Mouse (Mus musculus) 3134 (cell line): ENCODE measurements at regions not wholly inside any gene's neighbourhood (a gene's known extent, or its start where the extent isn't known, plus 50 kb on each side); places are given as distances from the start of the nearest gene placed in this dataset.
A peak's percentile ranks its signal among the peaks of the same experiment; 100 is the strongest.
"Not testable (repeated sequence)": the region's sequence is repeated elsewhere in the genome, so short reads cannot be mapped to it uniquely, and the experiment has no call there.

Experiments
- DNase-seq: peaks from one replicate; pipeline ENCODE4 v3.0.0-alpha.2; 2011; ENCODE audit warnings: low spot score; ENCODE audit not compliant: insufficient read length; ENCODE audit errors: extremely low read depth

GRCm38 (mm10) chrX:94785983-94786382 is 61.6 kb downstream of the Zxdb start:
- DNase-seq = no peak

DNA sequence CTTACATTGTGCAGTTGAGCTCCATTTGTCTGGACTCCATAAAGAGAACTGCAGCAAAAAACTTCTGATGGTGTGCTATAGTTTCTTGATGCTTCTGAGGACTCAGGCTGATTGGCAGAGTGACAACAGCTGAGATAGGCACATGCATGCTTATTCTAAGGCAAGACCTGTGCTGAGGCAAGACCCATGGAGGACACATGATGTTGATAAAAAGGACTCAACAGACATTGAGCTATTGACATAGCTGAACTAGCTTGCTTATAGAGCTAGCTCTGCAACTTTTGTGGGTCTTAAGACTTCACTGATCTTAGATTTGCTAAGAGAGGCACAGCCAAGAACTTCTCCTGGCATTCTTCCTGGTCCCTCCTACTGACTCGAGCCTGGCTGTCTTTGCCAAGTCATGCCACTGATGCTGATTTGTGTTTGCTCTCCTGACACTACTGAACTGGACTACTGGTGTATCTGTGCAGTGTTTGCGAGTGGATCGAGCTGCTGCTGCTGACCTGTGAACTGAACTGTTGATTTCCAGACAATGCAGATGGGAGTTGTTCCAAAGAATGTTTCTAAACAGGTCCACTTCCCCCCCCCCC is 64.1 kb downstream of the Zxdb start:
- no peak for DNase-seq

- DNase-seq = not testable (repeated sequence)
These were observed 72.5 kb downstream of the Zxdb start for GRCm38 (mm10) chrX:94796845-94797244.

- not testable (repeated sequence) for DNase-seq
These were observed 73.2 kb downstream of the Zxdb start for GRCm38 (mm10) chrX:94797348-94798182.

DNA sequence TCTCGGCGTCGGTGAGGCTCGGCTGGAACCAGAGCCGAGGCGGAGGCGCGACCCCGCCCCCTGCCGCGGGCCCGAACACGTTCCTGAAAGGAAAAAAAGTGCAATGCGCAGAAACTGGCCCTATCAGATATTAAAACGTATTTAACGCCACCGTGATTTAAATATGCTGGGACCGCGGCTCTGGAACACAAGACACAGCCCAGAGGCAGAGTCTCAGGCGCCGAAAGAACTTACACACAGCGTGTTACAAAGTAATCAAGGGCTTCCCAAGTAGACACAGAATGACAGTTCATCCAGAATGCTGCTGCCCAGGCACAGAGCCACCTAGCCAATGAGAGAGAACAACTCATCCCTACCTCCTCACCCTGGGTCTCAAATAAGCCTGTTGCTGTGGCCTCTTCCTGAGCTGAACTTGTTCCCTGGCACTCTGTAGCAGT is 73.8 kb downstream of the Zxdb start:
- DNase-seq = not testable (repeated sequence)

DNA sequence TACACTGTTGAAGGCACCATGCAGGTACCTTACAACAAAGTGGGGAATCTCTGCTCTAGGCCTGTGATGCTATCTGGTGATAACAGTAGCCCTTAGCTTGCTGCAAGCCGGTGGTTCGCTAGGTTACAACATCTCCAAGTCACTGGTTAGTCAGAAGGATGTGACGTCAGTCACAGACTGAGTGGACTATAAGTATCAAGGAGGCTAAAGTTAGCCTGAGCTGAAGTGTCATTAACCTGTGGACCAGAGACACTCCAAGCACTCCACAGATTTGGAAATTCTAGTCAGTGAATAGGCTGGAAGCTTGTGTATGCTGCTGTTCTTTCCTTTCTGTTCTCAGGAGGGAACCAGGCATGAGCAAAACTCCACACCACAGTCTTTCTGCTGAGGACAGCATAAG is 88.4 kb downstream of the Zxdb start:
- DNase-seq = not testable (repeated sequence)

DNA sequence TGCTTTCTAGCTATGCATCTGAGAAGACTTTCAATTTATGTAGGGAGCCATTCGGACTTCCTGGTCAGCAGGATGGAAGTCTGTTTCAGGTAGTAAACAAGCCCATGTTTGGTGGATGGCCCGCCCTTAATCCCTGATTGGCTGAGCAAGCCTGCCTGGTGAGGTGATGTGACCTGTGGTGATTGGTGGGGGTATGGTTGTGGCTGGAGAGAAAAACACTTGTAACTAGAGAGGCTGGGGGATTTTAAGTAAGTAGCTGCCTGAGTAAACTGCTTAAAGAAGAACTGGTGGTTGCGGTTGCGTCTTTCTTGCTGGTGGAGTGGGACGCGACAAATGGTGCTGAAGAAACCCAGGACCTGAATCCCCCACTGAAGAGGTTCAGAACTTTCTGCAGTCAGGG is 103.2 kb downstream of the Zxdb start:
- DNase-seq = not testable (repeated sequence)

GRCm38 (mm10) chrX:94844110-94844779 is 119.9 kb downstream of the Zxdb start:
- not testable (repeated sequence) for DNase-seq

GRCm38 (mm10) chrX:94849549-94849948 is 125.2 kb downstream of the Zxdb start:
- DNase-seq = not testable (repeated sequence)

GRCm38 (mm10) chrX:94857501-94857900 is 133.1 kb downstream of the Zxdb start:
- DNase-seq = no peak

DNA sequence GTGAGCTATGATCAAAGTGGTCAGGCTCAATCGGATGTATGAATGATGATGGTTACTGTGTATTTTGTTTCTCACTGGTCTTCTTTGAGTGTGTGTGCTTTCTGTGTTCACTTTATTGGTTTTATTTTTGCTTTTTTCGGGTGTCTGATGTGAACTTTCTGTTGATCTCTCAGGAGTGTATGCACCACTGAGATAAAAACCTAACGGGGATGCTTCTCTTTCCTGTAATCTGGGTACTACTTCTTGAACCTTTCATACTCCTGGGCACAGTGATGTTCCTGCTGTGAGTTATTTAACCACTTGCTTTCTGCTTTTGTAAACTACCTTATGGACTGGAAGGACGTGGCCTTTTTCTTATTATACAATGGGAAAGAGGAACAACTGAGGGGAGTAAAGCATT is 133.6 kb downstream of the Zxdb start:
- DNase-seq = no peak

DNA sequence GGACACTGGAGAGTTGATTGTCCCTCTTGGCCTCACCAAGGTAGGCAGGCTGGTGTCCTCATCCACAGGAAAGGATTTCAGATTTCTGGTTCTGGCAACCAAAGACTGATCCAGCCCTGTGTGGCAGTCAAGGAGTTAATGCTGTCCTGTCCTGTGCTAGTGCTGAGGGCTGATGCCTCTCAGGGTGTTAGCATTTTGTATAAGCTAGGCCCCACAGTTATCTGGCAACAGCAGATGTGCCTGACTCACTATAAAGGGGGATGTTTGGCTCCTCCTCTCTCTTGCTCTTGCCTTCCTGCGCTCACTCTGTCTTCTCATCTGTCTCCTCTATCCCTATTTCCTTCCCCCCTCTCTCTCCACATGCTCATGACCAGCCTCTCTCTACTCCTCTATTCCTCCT is 138.8 kb downstream of the Zxdb start:
- DNase-seq = no peak

DNA sequence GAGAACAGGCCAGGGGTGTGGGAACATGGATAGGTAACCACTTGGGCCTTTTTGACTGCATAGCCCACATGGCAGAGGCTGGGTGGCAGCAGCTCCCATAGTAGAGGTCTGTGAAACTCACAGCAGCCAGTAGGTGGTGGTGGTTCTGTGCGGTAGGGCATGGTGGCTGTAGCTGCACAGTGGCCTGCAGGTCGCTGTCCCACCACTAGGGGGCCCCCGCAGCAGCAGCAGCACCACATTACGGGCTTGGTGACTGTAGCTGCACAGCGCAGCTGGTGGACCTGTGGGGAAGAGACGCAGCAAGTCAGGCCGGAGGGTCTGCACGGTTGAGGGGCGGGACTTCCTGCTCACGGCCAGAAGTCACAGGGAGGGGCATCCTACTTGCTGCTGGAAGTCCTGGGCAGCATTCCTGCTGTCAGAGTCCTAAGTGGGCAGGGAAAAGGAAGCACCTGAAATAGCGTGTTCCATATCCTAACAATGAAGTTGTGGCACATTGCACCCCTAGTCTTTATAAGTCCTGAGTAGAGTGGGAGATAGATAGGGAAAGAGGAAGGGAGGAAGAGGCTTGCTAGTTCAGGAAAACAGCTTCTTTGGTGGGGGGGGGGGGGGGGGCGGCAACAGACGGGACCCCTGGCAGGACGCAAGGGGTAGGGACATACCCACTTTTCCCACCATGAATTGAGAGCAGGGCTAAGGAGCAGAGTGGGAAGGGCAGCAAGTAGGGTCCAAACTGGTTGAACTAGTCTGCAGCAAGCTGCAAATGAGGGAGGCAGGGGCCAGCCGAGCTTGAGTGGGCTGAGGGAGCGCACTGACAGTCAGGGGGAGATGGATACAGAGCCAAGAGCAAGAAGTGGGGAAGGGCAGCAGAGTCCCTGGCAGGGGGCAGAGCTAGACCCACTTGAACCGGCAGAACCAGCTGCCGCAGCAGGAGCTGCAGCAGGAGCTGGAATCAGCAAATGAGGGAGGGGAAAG is 141.4 kb downstream of the Zxdb start:
- DNase-seq = peak; percentile 85

- not testable (repeated sequence) for DNase-seq
These were observed 142.9 kb downstream of the Spin4 start for GRCm38 (mm10) chrX:94883547-94883946.
